23 mouse cellular contexts compared by ENCODE assay signal in genomic region chr2:165285034-165285433, GRCm38 (mm10). TPM values are rescaled to one million over a fixed set of nuclear protein-coding genes. Genes with fewer than 3 reads are reported as not detected.
DNase-seq lines count a peak whose midpoint lies in the region; ATAC-seq lines count a peak whose summit lies in the region.
"Had no signal": no experiment of that assay in that cellular context is flagged by ENCODE, and none has a peak within 500 bp of the region (broad histone marks: within the 10 kb centered on the region; RNA-seq: fewer than 3 reads in every experiment).

No protein-coding gene starts in this region.

- no peak for ATAC-seq in intestine, embryonic 16.5 days
- no peak for ATAC-seq in intestine, embryonic 15.5 days
- ATAC-seq in midbrain, embryonic 13.5 days = no peak
- ATAC-seq in midbrain, embryonic 16.5 days = no peak
- ATAC-seq in liver, embryonic 16.5 days (ENCODE audit: low read depth) = peak; percentile 65
- no peak for ATAC-seq in granulocyte monocyte progenitor cell, adult 5-6 weeks (replicated peaks; ENCODE audit: poor library complexity, severe bottlenecking)
- ATAC-seq: forebrain, embryonic 14.5 days had no signal

- 64% methylated on average over 3 of the region's 3 CpGs for WGBS in intestine, embryonic 16.5 days
- 61% methylated on average over 3 of the region's 3 CpGs for WGBS in intestine, embryonic 15.5 days
- WGBS in midbrain, embryonic 13.5 days = 79% methylated on average over 3 of the region's 3 CpGs
- WGBS in midbrain, embryonic 16.5 days = 88% methylated on average over 3 of the region's 3 CpGs
- WGBS in liver, embryonic 16.5 days (ENCODE audit: insufficient replicate concordance) = 43% methylated on average over 3 of the region's 3 CpGs

- H3K36me3 ChIP-seq in intestine, embryonic 16.5 days (ENCODE audit: control insufficient read depth, insufficient read depth, low read length) = peaks cover 16% of the 10 kb centered on the region
- H3K36me3 ChIP-seq in intestine, embryonic 15.5 days = peaks cover 17% of the 10 kb centered on the region; the same call in 1 of the 2 replicates
- H3K36me3 ChIP-seq in midbrain, embryonic 13.5 days = peaks cover 33% of the 10 kb centered on the region
- peaks cover 4% of the 10 kb centered on the region for H3K36me3 ChIP-seq in midbrain, embryonic 16.5 days (ENCODE audit: control insufficient read depth, insufficient read depth, low read length)
- 0 out of 2 replicates have a peak, but pooled peaks cover under 1% of the 10 kb centered on the region for H3K36me3 ChIP-seq in liver, embryonic 16.5 days (ENCODE audit: control insufficient read depth, insufficient read depth)

- DNase-seq in yolk sac, embryonic 10.5 days (ENCODE audit: low spot score) = peak; percentile 34
- no peak for DNase-seq in heart, adult 8-10 months (ENCODE audit: low spot score)
- DNase-seq: adrenal gland, adult 8-10 months; cerebellum, adult 11 months; cerebellum, adult 8-10 months; cerebellum, postnatal 14 days; embryo, embryonic 11 days; heart, adult 2 months had no signal

- H3K4me1 ChIP-seq in intestine, embryonic 16.5 days (ENCODE audit: control insufficient read depth, insufficient read depth, low read length) = peaks cover 33% of the 10 kb centered on the region
- H3K4me1 ChIP-seq in intestine, embryonic 15.5 days (replicated peaks) = peaks cover 29% of the 10 kb centered on the region
- H3K4me1 ChIP-seq in midbrain, embryonic 13.5 days (replicated peaks) = peaks cover 55% of the 10 kb centered on the region
- peaks cover 36% of the 10 kb centered on the region for H3K4me1 ChIP-seq in midbrain, embryonic 16.5 days (ENCODE audit: control insufficient read depth, insufficient read depth, low read length)
- H3K4me1 ChIP-seq in liver, embryonic 16.5 days (ENCODE audit: control insufficient read depth, low read depth, low read length) = peaks cover 36% of the 10 kb centered on the region

- no peaks in the 10 kb centered on the region for H3K27me3 ChIP-seq in intestine, embryonic 16.5 days (replicated peaks; ENCODE audit: control insufficient read depth, insufficient read depth, low read length)
- no peaks in the 10 kb centered on the region for H3K27me3 ChIP-seq in intestine, embryonic 15.5 days (replicated peaks)
- H3K27me3 ChIP-seq in midbrain, embryonic 13.5 days = no peaks in the 10 kb centered on the region
- H3K27me3 ChIP-seq in midbrain, embryonic 16.5 days (ENCODE audit: control insufficient read depth, insufficient read depth, low read depth, low read length) = no peaks in the 10 kb centered on the region
- no peaks in the 10 kb centered on the region for H3K27me3 ChIP-seq in liver, embryonic 16.5 days (ENCODE audit: control insufficient read depth, insufficient read depth, low read depth, low read length)
- H3K27me3 ChIP-seq: embryonic facial prominence, embryonic 15.5 days; heart, embryonic 12.5 days had no signal

- H3K4me3 ChIP-seq in intestine, embryonic 16.5 days (ENCODE audit: low read length) = no peak overlapping the region
- H3K4me3 ChIP-seq in intestine, embryonic 15.5 days (replicated peaks) = no peak overlapping the region
- no peak overlapping the region for H3K4me3 ChIP-seq in midbrain, embryonic 13.5 days (replicated peaks)
- no peak overlapping the region for H3K4me3 ChIP-seq in midbrain, embryonic 16.5 days (ENCODE audit: low read depth, low read length)
- H3K4me3 ChIP-seq in liver, embryonic 16.5 days (ENCODE audit: low read depth, low read length) = no peak overlapping the region
- H3K4me3 ChIP-seq: embryonic facial prominence, embryonic 15.5 days; erythroblast, embryonic 14.5 days; forebrain, embryonic 10.5 days; heart, adult 2 months; heart, embryonic 12.5 days; hindbrain, embryonic 10.5 days had no signal

- H3K9ac ChIP-seq in intestine, embryonic 16.5 days (ENCODE audit: low read depth, low read length) = no peak overlapping the region
- H3K9ac ChIP-seq in intestine, embryonic 15.5 days = no peak overlapping the region
- H3K9ac ChIP-seq in midbrain, embryonic 13.5 days (replicated peaks) = 0 out of 2 replicates have a peak overlapping the region, but pooled peaks have one; percentile 7
- no peak overlapping the region for H3K9ac ChIP-seq in midbrain, embryonic 16.5 days (ENCODE audit: low read depth, low read length)
- H3K9ac ChIP-seq in liver, embryonic 16.5 days (ENCODE audit: low read depth, low read length) = no peak overlapping the region
- H3K9ac ChIP-seq: embryonic facial prominence, embryonic 15.5 days; heart, embryonic 12.5 days had no signal

- peak overlapping the region; percentile 75 for H3K27ac ChIP-seq in intestine, embryonic 16.5 days (ENCODE audit: low read length)
- H3K27ac ChIP-seq in intestine, embryonic 15.5 days = no peak overlapping the region; the same call in 1 of the 2 replicates
- no peak overlapping the region for H3K27ac ChIP-seq in midbrain, embryonic 13.5 days
- H3K27ac ChIP-seq in midbrain, embryonic 16.5 days (ENCODE audit: low read length) = no peak overlapping the region
- peak overlapping the region; percentile 82 for H3K27ac ChIP-seq in liver, embryonic 16.5 days (ENCODE audit: low read length)
- H3K27ac ChIP-seq: embryonic facial prominence, embryonic 15.5 days; forebrain, embryonic 10.5 days; heart, adult 2 months; hindbrain, embryonic 10.5 days had no signal

- H3K9me3 ChIP-seq in intestine, embryonic 16.5 days (ENCODE audit: control insufficient read depth, low read length) = no peaks in the 10 kb centered on the region
- no peaks in the 10 kb centered on the region for H3K9me3 ChIP-seq in intestine, embryonic 15.5 days
- H3K9me3 ChIP-seq in midbrain, embryonic 13.5 days = no peaks in the 10 kb centered on the region
- no peaks in the 10 kb centered on the region for H3K9me3 ChIP-seq in midbrain, embryonic 16.5 days (replicated peaks; ENCODE audit: control insufficient read depth, low read length, poor library complexity, severe bottlenecking)
- no peaks in the 10 kb centered on the region for H3K9me3 ChIP-seq in liver, embryonic 16.5 days (replicated peaks; ENCODE audit: control insufficient read depth, low read length)
- H3K9me3 ChIP-seq: embryonic facial prominence, embryonic 15.5 days; forebrain, embryonic 10.5 days; G1E; heart, embryonic 12.5 days; hindbrain, embryonic 10.5 days had no signal

- H3K4me2 ChIP-seq in intestine, embryonic 16.5 days (ENCODE audit: low read depth, low read length) = no peak overlapping the region
- no peak overlapping the region for H3K4me2 ChIP-seq in intestine, embryonic 15.5 days (replicated peaks)
- H3K4me2 ChIP-seq in midbrain, embryonic 13.5 days (replicated peaks) = no peak overlapping the region
- no peak overlapping the region for H3K4me2 ChIP-seq in midbrain, embryonic 16.5 days (ENCODE audit: low read length)
- H3K4me2 ChIP-seq in liver, embryonic 16.5 days (ENCODE audit: low read depth, low read length) = no peak overlapping the region
- H3K4me2 ChIP-seq: embryonic facial prominence, embryonic 15.5 days; heart, embryonic 12.5 days had no signal

RNA-seq across cellular contexts. Expression of gene Slc35c2, which starts 2.6 kb away (rescaled TPM):
- polyA plus RNA-seq in intestine, embryonic 16.5 days (2015; fragmentation: Nextera tagmentation; extraction: Ambion mirVana) = 135 and 154 TPM in 2 replicates
- 83.6 and 98.3 TPM in 2 replicates for polyA plus RNA-seq in intestine, embryonic 15.5 days (2015; fragmentation: Nextera tagmentation; extraction: Ambion mirVana)
- 69.6 and 73.8 TPM in 2 replicates for polyA plus RNA-seq in midbrain, embryonic 13.5 days (2015; fragmentation: Nextera tagmentation; extraction: Ambion mirVana)
- 68.0 and 71.9 TPM in 2 replicates for polyA plus RNA-seq in midbrain, embryonic 16.5 days (2015; fragmentation: Nextera tagmentation; extraction: Ambion mirVana)
- polyA plus RNA-seq in liver, embryonic 16.5 days (2015; fragmentation: Nextera tagmentation; extraction: Ambion mirVana) = 37.9 and 47.2 TPM in 2 replicates
- 90.6 and 93.9 TPM in 2 replicates for total RNA-seq in granulocyte monocyte progenitor cell, adult 5-6 weeks (2014; fragmentation: Nextera tagmentation)
- total RNA-seq in granulocyte monocyte progenitor cell, adult 5-6 weeks (2017) = 79.6 and 89.9 TPM in 2 replicates
- 10 to 100 TPM; 17.9 to 22.1 (median 19.5) TPM for total RNA-seq in heart, adult 8-10 months (2022)

RNA-seq across cellular contexts. Expression of gene Elmo2, which starts 41.2 kb away (rescaled TPM):
- polyA plus RNA-seq in intestine, embryonic 16.5 days (2015; fragmentation: Nextera tagmentation; extraction: Ambion mirVana) = 63.5 and 67.2 TPM in 2 replicates
- 58.1 and 63.0 TPM in 2 replicates for polyA plus RNA-seq in intestine, embryonic 15.5 days (2015; fragmentation: Nextera tagmentation; extraction: Ambion mirVana)
- polyA plus RNA-seq in midbrain, embryonic 13.5 days (2015; fragmentation: Nextera tagmentation; extraction: Ambion mirVana) = 91.6 and 98.6 TPM in 2 replicates
- polyA plus RNA-seq in midbrain, embryonic 16.5 days (2015; fragmentation: Nextera tagmentation; extraction: Ambion mirVana) = 108 and 112 TPM in 2 replicates
- 15.9 and 16.3 TPM in 2 replicates for polyA plus RNA-seq in liver, embryonic 16.5 days (2015; fragmentation: Nextera tagmentation; extraction: Ambion mirVana)
- 53.2 and 57.9 TPM in 2 replicates for total RNA-seq in granulocyte monocyte progenitor cell, adult 5-6 weeks (2014; fragmentation: Nextera tagmentation)
- total RNA-seq in granulocyte monocyte progenitor cell, adult 5-6 weeks (2017) = 28.5 and 38.8 TPM in 2 replicates
- 10 to 100 TPM; 13.7 to 16.4 (median 13.8) TPM for total RNA-seq in heart, adult 8-10 months (2022)

RNA-seq across cellular contexts. Expression of gene Cdh22, which starts 50.4 kb away (rescaled TPM):
- 0.40 and 0.50 TPM in 2 replicates for polyA plus RNA-seq in intestine, embryonic 16.5 days (2015; fragmentation: Nextera tagmentation; extraction: Ambion mirVana)
- 0.62 and 0.68 TPM in 2 replicates for polyA plus RNA-seq in intestine, embryonic 15.5 days (2015; fragmentation: Nextera tagmentation; extraction: Ambion mirVana)
- polyA plus RNA-seq in midbrain, embryonic 13.5 days (2015; fragmentation: Nextera tagmentation; extraction: Ambion mirVana) = 10.4 and 15.7 TPM in 2 replicates
- 13.9 and 15.4 TPM in 2 replicates for polyA plus RNA-seq in midbrain, embryonic 16.5 days (2015; fragmentation: Nextera tagmentation; extraction: Ambion mirVana)
- polyA plus RNA-seq in liver, embryonic 16.5 days (2015; fragmentation: Nextera tagmentation; extraction: Ambion mirVana) = not detected in 2 replicates
- total RNA-seq in granulocyte monocyte progenitor cell, adult 5-6 weeks (2014; fragmentation: Nextera tagmentation) = not detected in 2 replicates
- not detected in 2 replicates for total RNA-seq in granulocyte monocyte progenitor cell, adult 5-6 weeks (2017)
- 1 to 10 TPM in 2 of 4 experiments, under 1 TPM in 2; 0.75 to 2.2 (median 0.99) TPM for total RNA-seq in heart, adult 8-10 months (2022)
- total RNA-seq: common myeloid progenitor, adult 5-6 weeks had no signal
- polyA plus RNA-seq: CD4-positive, CD25-positive, alpha-beta regulatory T cell, adult 4 months; erythroblast, embryonic 14.5 days; G1E; heart, embryonic 12.5 days had no signal

Comparison
In these comparisons a context has a peak if more than half of its experiments do, and no peak if none do; other contexts are left out.
1. H3K27ac ChIP-seq: peak in intestine, embryonic 16.5 days (single experiment) and liver, embryonic 16.5 days (single experiment); none in intestine, embryonic 15.5 days (single experiment), midbrain, embryonic 13.5 days (single experiment) and midbrain, embryonic 16.5 days (single experiment).